14 mouse cellular contexts compared by ENCODE assay signal in genomic region chr14:68973636-68974101, GRCm38 (mm10).
A peak's percentile ranks its signal among the peaks of the same experiment; 100 is the strongest.
DNase-seq lines count a peak whose midpoint lies in the region; ATAC-seq and TF ChIP-seq lines count a peak whose summit lies in the region.
"Had no signal": no experiment of that assay in that cellular context is flagged by ENCODE, and none has a peak within 500 bp of the region (broad histone marks: within the 10 kb centered on the region; RNA-seq: fewer than 3 reads in every experiment).

No protein-coding gene starts in this region.

- H3K4me1 ChIP-seq in forebrain, embryonic 15.5 days, result peaks cover 7% of the 10 kb centered on the region
- no peaks in the 10 kb centered on the region for H3K4me1 ChIP-seq in forebrain, embryonic 11.5 days (replicated peaks; ENCODE audit: control insufficient read depth, insufficient read depth, low read length)
- H3K4me1 ChIP-seq in lung, adult 2 months (ENCODE audit: control insufficient read depth, insufficient read depth, low read length), result no peaks in the 10 kb centered on the region

- DNase-seq in forebrain, embryonic 11.5 days (ENCODE audit: low spot score), result no peak
- peak; percentile 5 for DNase-seq in lung, postnatal 14 days
- no peak for DNase-seq in lung, adult 2 months
- peak; percentile 16 to 19 for DNase-seq in layer of hippocampus, postnatal 25 days (ENCODE audit: extremely low spot score in 1 of 2, low spot score in 1 of 2)
- peak; percentile 37 to 73 for DNase-seq in right cerebral cortex, postnatal 36 days (ENCODE audit: low spot score in 2 of 2)
- no peak for DNase-seq in gastrocnemius, adult 8-10 months (ENCODE audit: low spot score in 2 of 2)
- DNase-seq in natural killer cell, adult 2 months (ENCODE audit: low spot score in 2 of 2), result no peak
- DNase-seq: gastrocnemius, postnatal 25 days had no signal

- H3K27me3 ChIP-seq in forebrain, embryonic 15.5 days, result no peaks in the 10 kb centered on the region
- H3K27me3 ChIP-seq in forebrain, embryonic 11.5 days (ENCODE audit: control insufficient read depth, insufficient read depth, low read length), result no peaks in the 10 kb centered on the region
- H3K27me3 ChIP-seq: midbrain, embryonic 12.5 days; Patski had no signal

- H3K9ac ChIP-seq in forebrain, embryonic 15.5 days (replicated peaks), result no peak overlapping the region
- H3K9ac ChIP-seq in forebrain, embryonic 11.5 days (ENCODE audit: low read length), result no peak overlapping the region
- H3K9ac ChIP-seq: liver, embryonic 14.5 days; midbrain, embryonic 12.5 days had no signal

- H3K36me3 ChIP-seq in forebrain, embryonic 15.5 days, result no peaks in the 10 kb centered on the region
- H3K36me3 ChIP-seq in forebrain, embryonic 11.5 days (ENCODE audit: control insufficient read depth, insufficient read depth, low read length), result no peaks in the 10 kb centered on the region
- H3K36me3 ChIP-seq: embryonic facial prominence, embryonic 10.5 days; midbrain, embryonic 12.5 days had no signal

- H3K4me3 ChIP-seq in forebrain, embryonic 15.5 days, result no peak overlapping the region
- no peak overlapping the region for H3K4me3 ChIP-seq in forebrain, embryonic 11.5 days (ENCODE audit: low read depth, low read length)
- H3K4me3 ChIP-seq in lung, adult 2 months (replicated peaks; ENCODE audit: extremely low read depth, low read depth, low read length), result no peak overlapping the region
- H3K4me3 ChIP-seq: embryonic facial prominence, embryonic 10.5 days; midbrain, embryonic 12.5 days had no signal

- TF ChIP-seq POLR2A in lung, adult 2 months (IDR thresholded peaks at IDR 0.05; ENCODE audit: borderline replicate concordance, extremely low read depth, low read depth, low read length), result no peak

- 31% methylated on average over 8 of the region's 8 CpGs for WGBS in forebrain, embryonic 15.5 days
- 87% methylated on average over 8 of the region's 8 CpGs for WGBS in forebrain, embryonic 11.5 days
- 57% methylated on average over 8 of the region's 8 CpGs for WGBS in lung, adult 2 months

- H3K27ac ChIP-seq in forebrain, embryonic 15.5 days (replicated peaks), result 0 out of 2 replicates have a peak overlapping the region, but pooled peaks have one; percentile 7
- no peak overlapping the region for H3K27ac ChIP-seq in forebrain, embryonic 11.5 days (ENCODE audit: low read depth, low read length)
- H3K27ac ChIP-seq: embryonic facial prominence, embryonic 10.5 days; kidney, postnatal 0 days; liver, embryonic 14.5 days; midbrain, embryonic 12.5 days had no signal

- no peaks in the 10 kb centered on the region for H3K9me3 ChIP-seq in forebrain, embryonic 15.5 days
- H3K9me3 ChIP-seq in forebrain, embryonic 11.5 days (ENCODE audit: control insufficient read depth, low read length), result no peaks in the 10 kb centered on the region
- H3K9me3 ChIP-seq: embryonic facial prominence, embryonic 10.5 days; midbrain, embryonic 12.5 days had no signal

- H3K4me2 ChIP-seq in forebrain, embryonic 15.5 days (replicated peaks), result no peak overlapping the region
- H3K4me2 ChIP-seq in forebrain, embryonic 11.5 days (ENCODE audit: low read depth, low read length, severe bottlenecking), result no peak overlapping the region
- H3K4me2 ChIP-seq: midbrain, embryonic 12.5 days had no signal

- peak; percentile 51 for ATAC-seq in forebrain, embryonic 15.5 days (replicated peaks)
- ATAC-seq in forebrain, embryonic 11.5 days (replicated peaks; ENCODE audit: low FRiP score), result no peak

- no peak for TF ChIP-seq CTCF in lung, adult 2 months (IDR thresholded peaks at IDR 0.05; ENCODE audit: insufficient read depth, low read length)

Comparison
In these comparisons a context has a peak if more than half of its experiments do, and no peak if none do; other contexts are left out.
1. DNase-seq: peak in lung, postnatal 14 days (single experiment), layer of hippocampus, postnatal 25 days (2 of 2) and right cerebral cortex, postnatal 36 days (2 of 2); none in forebrain, embryonic 11.5 days (single experiment), lung, adult 2 months (single experiment), gastrocnemius, adult 8-10 months (0 of 2) and natural killer cell, adult 2 months (0 of 2).